Mouse (Mus musculus): ENCODE measurements around the gene Foxa2. TPM values are rescaled to one million over a fixed set of nuclear protein-coding genes. Genes with fewer than 3 reads are reported as not detected.

Gene Foxa2
- not detected in 2 replicates for polyA plus RNA-seq (2015; fragmentation: Nextera tagmentation; extraction: Ambion mirVana)

DNA sequence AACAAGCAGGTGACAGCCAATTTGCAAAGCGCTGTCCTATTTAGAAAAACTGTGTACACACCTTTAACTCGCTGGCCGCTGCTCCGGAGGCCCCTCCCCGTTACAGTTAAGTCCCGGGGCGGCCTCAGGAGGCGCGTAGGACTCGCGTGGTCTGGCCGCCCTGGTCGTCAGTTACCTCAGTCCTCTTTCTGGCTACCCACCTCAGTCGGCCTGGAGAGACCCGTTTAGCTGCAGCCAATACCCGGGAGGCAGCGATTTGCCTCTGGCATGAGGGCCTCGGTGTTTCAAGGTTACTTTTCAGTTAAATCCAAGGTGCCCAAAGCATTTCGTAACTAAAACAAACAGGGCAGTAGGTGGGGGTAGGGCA lies at the start of gene Foxa2:
TSS of gene Foxa2 (minus strand) at position 171 of the 367 bp plus-strand sequence.

Small RNA genes lying within 50 kb of the gene (microRNA-seq; reads per million reads assigned to microRNA genes)
- gene Gm27420: 0 reads per million in 2 experiments

Measured in skeletal muscle tissue, postnatal 0 days (tissue).